In genomic region chr2:122949031-122949430, GRCm38 (mm10) we compare ENCODE assay signal across 26 mouse cellular contexts.
"Had no signal": no experiment of that assay in that cellular context is flagged by ENCODE, and none has a peak within 500 bp of the region (broad histone marks: within the 10 kb centered on the region; RNA-seq: fewer than 3 reads in every experiment).

No protein-coding gene starts in this region.

- H3K9me3 ChIP-seq: heart, embryonic 10.5 days; heart, embryonic 12.5 days; hindbrain, embryonic 10.5 days; hindbrain, embryonic 12.5 days; intestine, embryonic 15.5 days; limb, embryonic 10.5 days; limb, embryonic 12.5 days; liver, embryonic 13.5 days; liver, embryonic 15.5 days had no signal

- H3K4me1 ChIP-seq: heart, embryonic 10.5 days; heart, embryonic 12.5 days; hindbrain, embryonic 10.5 days; intestine, embryonic 15.5 days; limb, embryonic 10.5 days; limb, embryonic 12.5 days; liver, embryonic 13.5 days; liver, embryonic 15.5 days had no signal

- H3K27me3 ChIP-seq: heart, embryonic 12.5 days; hindbrain, embryonic 12.5 days; intestine, embryonic 15.5 days; limb, embryonic 12.5 days; liver, embryonic 13.5 days; liver, embryonic 15.5 days had no signal

- H3K27ac ChIP-seq: gastrocnemius, adult 2 months; heart, embryonic 10.5 days; hindbrain, embryonic 10.5 days; hindbrain, embryonic 12.5 days; hindbrain, embryonic 14.5 days; intestine, embryonic 15.5 days; kidney, postnatal 0 days; layer of hippocampus, adult 2 months; left cerebral cortex, adult 2 months; limb, embryonic 10.5 days; limb, embryonic 12.5 days; liver, embryonic 13.5 days; liver, embryonic 15.5 days had no signal

- H3K4me2 ChIP-seq: heart, embryonic 12.5 days; hindbrain, embryonic 12.5 days; hindbrain, embryonic 14.5 days; intestine, embryonic 15.5 days; limb, embryonic 12.5 days; liver, embryonic 13.5 days; liver, embryonic 15.5 days had no signal

- H3K36me3 ChIP-seq: heart, embryonic 10.5 days; heart, embryonic 12.5 days; hindbrain, embryonic 10.5 days; hindbrain, embryonic 12.5 days; intestine, embryonic 15.5 days; limb, embryonic 10.5 days; limb, embryonic 12.5 days; liver, embryonic 13.5 days; liver, embryonic 15.5 days had no signal

- DNase-seq: gastrocnemius, adult 2 months; gastrocnemius, postnatal 10 days; gastrocnemius, postnatal 25 days; heart, adult 18-20 months; heart, postnatal 10 days; heart, postnatal 4 days; kidney, postnatal 4 days; liver; liver, embryonic 13.5 days; liver, postnatal 0 days had no signal

- ATAC-seq: forebrain, embryonic 16.5 days; hindbrain, embryonic 16.5 days; inflammation-experienced regulatory T-cells, adult 6 months; intestine, embryonic 15.5 days; intestine, postnatal 0 days; liver, postnatal 0 days had no signal

- H3K9ac ChIP-seq: heart, embryonic 12.5 days; hindbrain, embryonic 12.5 days; hindbrain, embryonic 14.5 days; intestine, embryonic 15.5 days; limb, embryonic 12.5 days; liver, embryonic 13.5 days; liver, embryonic 15.5 days; liver, postnatal 0 days had no signal

- H3K4me3 ChIP-seq: gastrocnemius, adult 2 months; heart, embryonic 10.5 days; heart, embryonic 12.5 days; hindbrain, embryonic 10.5 days; hindbrain, embryonic 12.5 days; intestine, embryonic 15.5 days; layer of hippocampus, adult 2 months; left cerebral cortex, adult 2 months; limb, embryonic 10.5 days; limb, embryonic 12.5 days; liver, embryonic 13.5 days; liver, embryonic 15.5 days had no signal
